ENCODE assay signal across 8 mouse cellular contexts in the genomic region with DNA sequence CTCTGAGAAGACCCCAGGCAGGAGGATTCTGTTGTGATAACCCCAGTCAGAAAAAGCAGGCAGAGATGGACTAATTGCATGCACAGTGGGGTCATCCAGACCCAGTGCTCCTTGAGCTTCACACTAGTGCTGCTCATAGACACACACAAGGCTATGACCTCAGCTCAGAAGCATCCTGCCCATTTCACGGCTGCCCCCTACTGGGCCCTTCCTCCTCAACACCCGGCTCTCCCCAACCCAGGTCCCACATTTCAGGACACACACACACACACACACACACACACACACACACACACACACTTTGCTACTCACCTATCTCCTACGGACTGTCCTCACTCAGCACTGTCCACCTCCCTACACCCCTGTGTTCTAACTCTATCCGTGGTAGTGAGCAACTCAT. TPM values are rescaled to one million over a fixed set of nuclear protein-coding genes. Genes with fewer than 3 reads are reported as not detected.
DNase-seq lines count a peak whose midpoint lies in the region; ATAC-seq and TF ChIP-seq lines count a peak whose summit lies in the region.

No protein-coding gene starts in this region.

- no peak overlapping the region for H3K9ac ChIP-seq in CH12.LX (ENCODE audit: insufficient read depth, low read depth)
- no peak overlapping the region for H3K9ac ChIP-seq in heart, embryonic 15.5 days
- H3K9ac ChIP-seq in lung, embryonic 15.5 days = no peak overlapping the region

- WGBS in heart, embryonic 15.5 days = 32% methylated on average over 4 of the region's 4 CpGs
- WGBS in lung, embryonic 15.5 days = 30% methylated on average over 4 of the region's 4 CpGs

- H3K79me2 ChIP-seq in CH12.LX (replicated peaks; ENCODE audit: control insufficient read depth, extremely low read depth, insufficient read depth, poor library complexity, severe bottlenecking) = no peaks in the 10 kb centered on the region

- H3K36me3 ChIP-seq in CH12.LX (replicated peaks in 1 of 2; ENCODE audit: control insufficient read depth in 1 of 2, insufficient read depth in 1 of 2, low read length in 1 of 2) = peaks cover 39 to 77% of the 10 kb centered on the region in 2 experiments
- peaks cover 39% of the 10 kb centered on the region for H3K36me3 ChIP-seq in heart, embryonic 15.5 days
- peaks cover 39% of the 10 kb centered on the region for H3K36me3 ChIP-seq in lung, embryonic 15.5 days

- no peaks in the 10 kb centered on the region for H3K9me3 ChIP-seq in CH12.LX (replicated peaks; ENCODE audit: low read length)
- H3K9me3 ChIP-seq in heart, embryonic 15.5 days (replicated peaks) = no peaks in the 10 kb centered on the region
- no peaks in the 10 kb centered on the region for H3K9me3 ChIP-seq in lung, embryonic 15.5 days

- no peak for TF ChIP-seq EP300 in CH12.LX (IDR thresholded peaks at IDR 0.05; ENCODE audit: low read length)

- TF ChIP-seq POLR2A in CH12.LX (IDR thresholded peaks at IDR 0.05; ENCODE audit: low read depth, low read length) = no peak

- TF ChIP-seq RAD21 in CH12.LX (IDR thresholded peaks at IDR 0.05; ENCODE audit: low read depth, low read length) = peak; percentile 40

- peak; percentile 64 for TF ChIP-seq CTCF in layer of hippocampus, adult 2 months (conservative IDR thresholded peaks at IDR 0.05)
- TF ChIP-seq CTCF in CH12.LX (conservative IDR thresholded peaks at IDR 0.05 in 1 of 2, IDR thresholded peaks at IDR 0.05 in 1 of 2; ENCODE audit: low read depth in 2 of 2, low read length in 2 of 2) = peak in 1 of 2 experiments; percentile 59; a peak in 2 of 4 replicates

- no peaks in the 10 kb centered on the region for H3K4me1 ChIP-seq in CH12.LX (ENCODE audit: control insufficient read depth in 1 of 2, insufficient read depth in 2 of 2)
- H3K4me1 ChIP-seq in heart, embryonic 15.5 days (replicated peaks) = peaks cover 40% of the 10 kb centered on the region
- H3K4me1 ChIP-seq in lung, embryonic 15.5 days = no peaks in the 10 kb centered on the region

- H3K4me3 ChIP-seq in layer of hippocampus, adult 2 months = no peak overlapping the region
- no peak overlapping the region for H3K4me3 ChIP-seq in CH12.LX (replicated peaks in 1 of 3; ENCODE audit: low read depth in 2 of 3, low read length in 2 of 3, poor library complexity in 1 of 3)
- no peak overlapping the region for H3K4me3 ChIP-seq in heart, embryonic 15.5 days
- H3K4me3 ChIP-seq in lung, embryonic 15.5 days = no peak overlapping the region

- peak in 1 of 2 experiments; percentile 43 for DNase-seq in layer of hippocampus, adult 2 months (ENCODE audit: low spot score in 2 of 2)
- DNase-seq in layer of hippocampus, adult 11-12 months (ENCODE audit: low spot score) = no peak
- peak; percentile 28 for DNase-seq in CH12.LX (ENCODE audit: extremely low read depth)
- DNase-seq in adrenal gland, postnatal 25 days = peak; percentile 62
- peak; percentile 32 to 56 for DNase-seq in thymus, postnatal 10 days (ENCODE audit: low spot score in 2 of 2)
- no peak for DNase-seq in MN1 (ENCODE audit: low spot score)

- H3K4me2 ChIP-seq in CH12.LX (ENCODE audit: insufficient read depth, low read depth, poor library complexity, severe bottlenecking) = no peak overlapping the region
- H3K4me2 ChIP-seq in heart, embryonic 15.5 days = no peak overlapping the region
- no peak overlapping the region for H3K4me2 ChIP-seq in lung, embryonic 15.5 days

- dilution Hi-C loops in CH12.LX (cut with MboI; ENCODE audit: extremely low pct_ligation_motif_present, extremely low pct_unique_long_range_greater_than_20kb, low sequenced_read_pairs) = no loop called here

- peak; percentile 54 for ATAC-seq in heart, embryonic 15.5 days (replicated peaks; ENCODE audit: insufficient number of reproducible peaks, insufficient read depth, low FRiP score, low read depth)
- peak; percentile 21; the same call in 1 of the 2 replicates for ATAC-seq in lung, embryonic 15.5 days (ENCODE audit: borderline replicate concordance, extremely low read depth, low FRiP score, low TSS enrichment)

- no peak overlapping the region for H3K27ac ChIP-seq in layer of hippocampus, adult 2 months
- H3K27ac ChIP-seq in CH12.LX (ENCODE audit: insufficient read depth, low read depth) = no peak overlapping the region
- peak overlapping the region; percentile 43 for H3K27ac ChIP-seq in heart, embryonic 15.5 days
- no peak overlapping the region for H3K27ac ChIP-seq in lung, embryonic 15.5 days

- H3K27me3 ChIP-seq in CH12.LX (replicated peaks) = no peaks in the 10 kb centered on the region
- no peaks in the 10 kb centered on the region for H3K27me3 ChIP-seq in heart, embryonic 15.5 days
- no peaks in the 10 kb centered on the region for H3K27me3 ChIP-seq in lung, embryonic 15.5 days

- in situ Hi-C loops in CH12.LX (cut with MboI; ENCODE audit: low pct_ligation_motif_present, low pct_unique_long_range_greater_than_20kb, low sequenced_read_pairs) = no loop called here

TF ChIP-seq in CH12.LX, 34 proteins besides CTCF, POLR2A, EP300 and RAD21:
- TF ChIP-seq ZKSCAN1 (IDR thresholded peaks at IDR 0.05; ENCODE audit: borderline replicate concordance, low read depth, low read length) (no peak), SMC3 (IDR thresholded peaks at IDR 0.05; ENCODE audit: low read depth, low read length) (peak; percentile 38)

RNA-seq across cellular contexts. Expression of gene Nudt14, which starts 16.4 kb away (rescaled TPM):
- 10 to 100 TPM in 1 of 2 experiments, 1 to 10 TPM in 1; 9.8 to 10.1 TPM for total RNA-seq in layer of hippocampus, adult 2 months (2021)
- 15.9 and 23.9 TPM in 2 replicates for total RNA-seq in CH12.LX (2012; rRNA removed)
- 17.7 and 19.7 TPM in 2 replicates for total RNA-seq in CH12.LX (2014; rRNA removed)
- 20.0 and 20.7 TPM in 2 replicates for polyA plus RNA-seq in CH12.LX (2012; ENCODE audit: insufficient read length, low read depth)
- 26.6 and 40.7 TPM in 2 replicates for total RNA-seq in adrenal gland, postnatal 25 days (2021)
- 32.1 and 48.3 TPM in 2 replicates for polyA plus RNA-seq in heart, embryonic 15.5 days (2015; fragmentation: Nextera tagmentation; extraction: Ambion mirVana)
- 103 and 120 TPM in 2 replicates for polyA plus RNA-seq in lung, embryonic 15.5 days (2015; fragmentation: Nextera tagmentation; extraction: Ambion mirVana)

RNA-seq across cellular contexts. Expression of gene Btbd6, which starts 18.0 kb away (rescaled TPM):
- 10 to 100 TPM; 55.8 to 55.9 TPM for total RNA-seq in layer of hippocampus, adult 2 months (2021)
- total RNA-seq in CH12.LX (2012; rRNA removed) (10.8 and 11.9 TPM in 2 replicates), CH12.LX (2014; rRNA removed) (4.3 and 5.6 TPM in 2 replicates)
- polyA plus RNA-seq in CH12.LX (2012; ENCODE audit: insufficient read length, low read depth) = 8.0 and 9.9 TPM in 2 replicates
- total RNA-seq in adrenal gland, postnatal 25 days (2021) = 21.7 and 26.8 TPM in 2 replicates
- 19.4 and 23.5 TPM in 2 replicates for polyA plus RNA-seq in heart, embryonic 15.5 days (2015; fragmentation: Nextera tagmentation; extraction: Ambion mirVana)
- polyA plus RNA-seq in lung, embryonic 15.5 days (2015; fragmentation: Nextera tagmentation; extraction: Ambion mirVana) = 25.7 and 28.1 TPM in 2 replicates

RNA-seq across cellular contexts. Expression of gene Jag2, which starts 28.7 kb away (rescaled TPM):
- total RNA-seq in layer of hippocampus, adult 2 months (2021) = 10 to 100 TPM; 44.1 to 52.1 TPM
- total RNA-seq in CH12.LX (2012; rRNA removed) (3.8 and 7.6 TPM in 2 replicates), CH12.LX (2014; rRNA removed) (0.34 and 0.69 TPM in 2 replicates)
- 0.59 and 0.80 TPM in 2 replicates for polyA plus RNA-seq in CH12.LX (2012; ENCODE audit: insufficient read length, low read depth)
- total RNA-seq in adrenal gland, postnatal 25 days (2021) = 7.6 and 8.4 TPM in 2 replicates
- polyA plus RNA-seq in heart, embryonic 15.5 days (2015; fragmentation: Nextera tagmentation; extraction: Ambion mirVana) = 3.7 and 6.6 TPM in 2 replicates
- 6.2 and 7.2 TPM in 2 replicates for polyA plus RNA-seq in lung, embryonic 15.5 days (2015; fragmentation: Nextera tagmentation; extraction: Ambion mirVana)

RNA-seq across cellular contexts. Expression of gene Brf1, which starts 42.2 kb away (rescaled TPM):
- total RNA-seq in layer of hippocampus, adult 2 months (2021) = 10 to 100 TPM; 55.6 to 57.4 TPM
- 30.8 and 31.2 TPM in 2 replicates for total RNA-seq in CH12.LX (2012; rRNA removed)
- 15.9 and 18.1 TPM in 2 replicates for total RNA-seq in CH12.LX (2014; rRNA removed)
- polyA plus RNA-seq in CH12.LX (2012; ENCODE audit: insufficient read length, low read depth) = 29.6 and 30.6 TPM in 2 replicates
- total RNA-seq in adrenal gland, postnatal 25 days (2021) = 65.9 and 68.8 TPM in 2 replicates
- polyA plus RNA-seq in heart, embryonic 15.5 days (2015; fragmentation: Nextera tagmentation; extraction: Ambion mirVana) = 30.2 and 47.2 TPM in 2 replicates
- 56.1 and 63.3 TPM in 2 replicates for polyA plus RNA-seq in lung, embryonic 15.5 days (2015; fragmentation: Nextera tagmentation; extraction: Ambion mirVana)

RNA-seq across cellular contexts. Expression of gene Pacs2, which starts 56.0 kb away (rescaled TPM):
- 10 to 100 TPM; 79.6 to 81.8 TPM for total RNA-seq in layer of hippocampus, adult 2 months (2021)
- total RNA-seq in CH12.LX (2012; rRNA removed) = 6.5 and 7.1 TPM in 2 replicates
- total RNA-seq in CH12.LX (2014; rRNA removed) = 2.4 and 3.1 TPM in 2 replicates
- 7.0 and 8.2 TPM in 2 replicates for polyA plus RNA-seq in CH12.LX (2012; ENCODE audit: insufficient read length, low read depth)
- total RNA-seq in adrenal gland, postnatal 25 days (2021) = 45.6 and 55.5 TPM in 2 replicates
- polyA plus RNA-seq in heart, embryonic 15.5 days (2015; fragmentation: Nextera tagmentation; extraction: Ambion mirVana) = 6.9 and 9.0 TPM in 2 replicates
- 11.7 and 13.2 TPM in 2 replicates for polyA plus RNA-seq in lung, embryonic 15.5 days (2015; fragmentation: Nextera tagmentation; extraction: Ambion mirVana)

Comparison
In these comparisons a context has a peak if more than half of its experiments do, and no peak if none do; other contexts are left out.
1. DNase-seq: peak in CH12.LX (single experiment), adrenal gland, postnatal 25 days (single experiment) and thymus, postnatal 10 days (2 of 2); none in layer of hippocampus, adult 11-12 months (single experiment) and MN1 (single experiment).